ENCODE assay signal across 11 mouse cellular contexts in the genomic region with DNA sequence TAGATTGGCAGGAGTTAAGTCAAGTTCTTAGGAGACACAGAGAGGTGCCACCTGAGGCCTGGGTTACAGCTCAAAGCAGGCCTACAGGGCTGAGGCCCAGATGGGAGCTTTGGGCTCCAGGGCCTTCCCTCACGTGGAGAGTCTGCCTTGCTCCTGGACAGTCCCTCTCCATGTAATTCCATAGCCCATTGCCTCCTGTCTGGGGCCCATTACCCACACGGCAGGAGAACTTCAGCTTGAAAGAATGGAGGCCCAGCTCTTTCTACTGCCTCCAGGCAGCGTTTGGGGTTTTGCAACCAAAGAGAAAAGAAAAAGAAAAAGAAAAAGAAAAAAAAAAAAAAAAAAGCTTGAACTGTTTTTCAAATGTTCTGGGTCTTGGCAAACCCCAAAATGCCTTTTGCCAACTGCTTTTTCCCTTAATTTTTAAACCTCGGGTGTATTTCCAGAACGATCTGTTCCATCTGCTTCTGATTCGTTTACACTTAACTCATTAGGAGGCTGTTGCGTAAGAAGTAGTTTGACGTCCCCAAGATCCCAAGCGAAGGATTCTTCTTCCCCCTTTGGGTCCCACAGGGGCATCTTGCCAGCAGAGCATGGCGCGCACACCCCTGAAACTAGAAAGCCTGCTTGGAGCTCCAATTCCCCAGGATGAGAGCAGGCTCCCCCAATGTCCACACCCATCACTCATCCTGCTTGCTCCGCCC.
DNase-seq lines count a peak whose midpoint lies in the region; ATAC-seq and TF ChIP-seq lines count a peak whose summit lies in the region.
"Had no signal": no experiment of that assay in that cellular context is flagged by ENCODE, and none has a peak within 500 bp of the region (broad histone marks: within the 10 kb centered on the region; RNA-seq: fewer than 3 reads in every experiment).

No protein-coding gene starts in this region.

- intact Hi-C loops in gastrocnemius, postnatal 14 days (cut with DNase I; ENCODE audit: low total_unique reads) = no loop called here

- no peak for TF ChIP-seq CTCF in brain, embryonic 14.5 days (IDR thresholded peaks at IDR 0.05; ENCODE audit: borderline replicate concordance, extremely low read depth, insufficient read depth, insufficient read length)
- no peak for TF ChIP-seq CTCF in lung, postnatal 0 days (IDR thresholded peaks at IDR 0.05)

- ATAC-seq in lung, postnatal 0 days = peak; percentile 37
- no peak for ATAC-seq in hindbrain, embryonic 12.5 days (ENCODE audit: low FRiP score)

- peak overlapping the region; percentile 70 for H3K27ac ChIP-seq in lung, postnatal 0 days (ENCODE audit: low read length)
- H3K27ac ChIP-seq in hindbrain, embryonic 12.5 days = no peak overlapping the region

- DNase-seq in heart, adult 18-20 months = peak; percentile 75 to 79
- DNase-seq in heart, postnatal 4 days = no peak
- DNase-seq in brain, embryonic 14.5 days (ENCODE audit: low read depth) = peak; percentile 67
- DNase-seq in gastrocnemius, postnatal 14 days = peak; percentile 43
- DNase-seq in lung, postnatal 0 days (ENCODE audit: low spot score) = peak; percentile 88
- DNase-seq in cerebellum, adult 18-20 months = no peak
- DNase-seq: adrenal gland, postnatal 36 days; cerebellum, adult 9-11 months; kidney, postnatal 4 days; midbrain, embryonic 14.5 days had no signal

- H3K9ac ChIP-seq in lung, postnatal 0 days (replicated peaks; ENCODE audit: low read depth) = no peak overlapping the region
- no peak overlapping the region for H3K9ac ChIP-seq in hindbrain, embryonic 12.5 days

- no peak for TF ChIP-seq POLR2A in brain, embryonic 14.5 days (IDR thresholded peaks at IDR 0.05; ENCODE audit: borderline replicate concordance, extremely low read depth, insufficient read depth, insufficient read length, poor library complexity, severe bottlenecking)

- TF ChIP-seq EP300 in lung, postnatal 0 days (IDR thresholded peaks at IDR 0.05) = peak; percentile 82; the same call in 1 of the 2 replicates

- 44% methylated on average over 12 of the region's 12 CpGs for WGBS in lung, postnatal 0 days
- WGBS in hindbrain, embryonic 12.5 days = 72% methylated on average over 12 of the region's 12 CpGs

- H3K4me2 ChIP-seq in lung, postnatal 0 days (replicated peaks; ENCODE audit: low read depth, low read length) = no peak overlapping the region
- no peak overlapping the region for H3K4me2 ChIP-seq in hindbrain, embryonic 12.5 days (replicated peaks)

- no peaks in the 10 kb centered on the region for H3K9me3 ChIP-seq in lung, postnatal 0 days (ENCODE audit: low read length)
- H3K9me3 ChIP-seq in hindbrain, embryonic 12.5 days (replicated peaks) = no peaks in the 10 kb centered on the region

- H3K36me3 ChIP-seq in lung, postnatal 0 days (ENCODE audit: insufficient read depth, low read length) = no peaks in the 10 kb centered on the region
- H3K36me3 ChIP-seq in hindbrain, embryonic 12.5 days = no peaks in the 10 kb centered on the region

- H3K4me3 ChIP-seq in lung, postnatal 0 days (ENCODE audit: low read depth, low read length) = no peak overlapping the region
- H3K4me3 ChIP-seq in hindbrain, embryonic 12.5 days = no peak overlapping the region

- peaks cover 8% of the 10 kb centered on the region; the same call in 1 of the 2 replicates for H3K4me1 ChIP-seq in lung, postnatal 0 days (ENCODE audit: insufficient read depth, low read depth, low read length)
- H3K4me1 ChIP-seq in hindbrain, embryonic 12.5 days = peaks cover 29% of the 10 kb centered on the region

- no peaks in the 10 kb centered on the region; the same call in 1 of the 2 replicates for H3K27me3 ChIP-seq in lung, postnatal 0 days (replicated peaks; ENCODE audit: insufficient read depth, low read length)
- H3K27me3 ChIP-seq in hindbrain, embryonic 12.5 days = peaks cover 20% of the 10 kb centered on the region; the same call in 1 of the 2 replicates

Comparison
In these comparisons a context has a peak if more than half of its experiments do, and no peak if none do; other contexts are left out.
1. DNase-seq: peak in heart, adult 18-20 months (2 of 2), brain, embryonic 14.5 days (single experiment), gastrocnemius, postnatal 14 days (single experiment) and lung, postnatal 0 days (single experiment); none in heart, postnatal 4 days (single experiment) and cerebellum, adult 18-20 months (0 of 2).